Mouse (Mus musculus) heart, embryonic 16.5 days (tissue): ENCODE results near the gene Kctd8. TPM values are rescaled to one million over a fixed set of nuclear protein-coding genes. Genes with fewer than 3 reads are reported as not detected.
"Not testable (repeated sequence)": the region's sequence is repeated elsewhere in the genome, so short reads cannot be mapped to it uniquely, and the experiment has no call there.

ENCODE experiments used
- ATAC-seq: fragments of 200-750 bp; cut with Nextera tagmentation; replicated peaks from 2 replicates; pipeline ENCODE4 v1.8.0; 2017; ENCODE audit warnings: moderate number of reproducible peaks; ENCODE audit not compliant: insufficient read depth, low FRiP score; ENCODE audit errors: extremely low read depth
- H3K27ac ChIP-seq: fragments of 300-500 bp; sonication (generic); 2 replicates; pipeline ENCODE4 v1.5.1; 2014; ENCODE audit warnings: mild to moderate bottlenecking, low read length, control low read depth, moderate library complexity
- H3K27me3 ChIP-seq: fragments of 300-500 bp; sonication (generic); 2 replicates; pipeline ENCODE4 v1.6.1; 2014; ENCODE audit warnings: low read length, mixed read lengths; ENCODE audit not compliant: control insufficient read depth, insufficient read depth
- H3K36me3 ChIP-seq: fragments of 300-500 bp; sonication (generic); 2 replicates; pipeline ENCODE4 v1.6.1; 2014; ENCODE audit not compliant: control insufficient read depth, insufficient read depth
- H3K4me1 ChIP-seq: fragments of 300-500 bp; sonication (generic); 2 replicates; pipeline ENCODE4 v1.6.1; 2014; ENCODE audit warnings: low read length, mixed read lengths; ENCODE audit not compliant: control insufficient read depth, insufficient read depth
- H3K4me2 ChIP-seq: fragments of 300-500 bp; sonication (generic); 2 replicates; pipeline ENCODE4 v1.6.1; 2014; ENCODE audit warnings: low read depth, mild to moderate bottlenecking, control low read depth, low read length
- H3K4me3 ChIP-seq: fragments of 300-500 bp; sonication (generic); 2 replicates; pipeline ENCODE4 v1.5.1; 2014; ENCODE audit warnings: mild to moderate bottlenecking, control low read depth, low read length
- H3K9ac ChIP-seq: fragments of 300-500 bp; sonication (generic); 2 replicates; pipeline ENCODE4 v1.6.1; 2014; ENCODE audit warnings: low read length, control low read depth
- H3K9me3 ChIP-seq: fragments of 300-500 bp; sonication (generic); replicated peaks from 2 replicates; pipeline ENCODE4 v1.6.1; 2016; ENCODE audit warnings: low read length; ENCODE audit not compliant: control insufficient read depth
- WGBS: fragments of 180-500 bp; shearing (Covaris S2); extraction: QIAGEN DNeasy Blood & Tissue Kit; methylation state at CpG from one replicate; pipeline ENCODE4 v1.1.7; 2014; 5-methylcytosine and 5-hydroxymethylcytosine counted together
- polyA plus RNA-seq: library from polyadenylated mRNA; unstranded; fragments of >200 nt; fragmentation: Nextera tagmentation; extraction: Ambion mirVana; gene quantifications from 2 replicates; pipeline ENCODE4 v1.2.1, GENCODE M21; 2015

Gene Kctd8
- polyA plus RNA-seq, 1 experiment from 2014 or later = 1.1 TPM

GRCm38 (mm10) chr5:69312611-69313010 is 28.9 kb downstream of the Kctd8 start:
- H3K4me3 ChIP-seq = no peak overlapping the region
- no peaks in the 10 kb centered on the region for H3K36me3 ChIP-seq
- no peaks in the 10 kb centered on the region for H3K27me3 ChIP-seq
- no peak overlapping the region for H3K27ac ChIP-seq
- H3K4me1 ChIP-seq = no peaks in the 10 kb centered on the region
- 77% methylated on average over 7 of the region's 7 CpGs for WGBS
- no peak overlapping the region for H3K9ac ChIP-seq
- H3K4me2 ChIP-seq = no peak overlapping the region
- H3K9me3 ChIP-seq = no peaks in the 10 kb centered on the region
- no peak for ATAC-seq

- H3K36me3 ChIP-seq = no peaks in the 10 kb centered on the region
- no peaks in the 10 kb centered on the region for H3K27me3 ChIP-seq
- H3K4me3 ChIP-seq = no peak overlapping the region
- WGBS = 32% methylated on average over 1 of the region's 1 CpGs
- no peak for ATAC-seq
- no peaks in the 10 kb centered on the region for H3K4me1 ChIP-seq
- H3K9me3 ChIP-seq = no peaks in the 10 kb centered on the region
- H3K4me2 ChIP-seq = no peak overlapping the region
- H3K27ac ChIP-seq = no peak overlapping the region
- no peak overlapping the region for H3K9ac ChIP-seq
Measured at GRCm38 (mm10) chr5:69301665-69302064, 39.8 kb downstream of the Kctd8 start.

GRCm38 (mm10) chr5:69292353-69292752 is 49.1 kb downstream of the Kctd8 start:
- WGBS = 39% methylated on average over 6 of the region's 6 CpGs
- no peak for ATAC-seq
- no peaks in the 10 kb centered on the region for H3K9me3 ChIP-seq

GRCm38 (mm10) chr5:69284359-69284758 is 57.1 kb downstream of the Kctd8 start:
- 78% methylated on average over 6 of the region's 6 CpGs for WGBS
- Histone ChIP-seq H3K36me3 (no peaks in the 10 kb centered on the region), H3K4me3 (no peak overlapping the region), H3K4me1 (no peaks in the 10 kb centered on the region), H3K9me3 (no peaks in the 10 kb centered on the region), H3K4me2 (no peak overlapping the region), H3K27me3 (no peaks in the 10 kb centered on the region), H3K9ac (no peak overlapping the region), H3K27ac (no peak overlapping the region)
- ATAC-seq = no peak

More at GRCm38 (mm10) chr5:69292353-69292752, 49.1 kb downstream of the Kctd8 start:
- Histone ChIP-seq H3K36me3 (no peaks in the 10 kb centered on the region), H3K27me3 (no peaks in the 10 kb centered on the region), H3K4me1 (no peaks in the 10 kb centered on the region), H3K4me3 (no peak overlapping the region), H3K9ac (no peak overlapping the region), H3K27ac (no peak overlapping the region), H3K4me2 (no peak overlapping the region)

- WGBS = 72% methylated on average over 2 of the region's 2 CpGs
- Histone ChIP-seq H3K4me1 (no peaks in the 10 kb centered on the region), H3K4me2 (no peak overlapping the region), H3K36me3 (no peaks in the 10 kb centered on the region), H3K9ac (no peak overlapping the region), H3K9me3 (no peaks in the 10 kb centered on the region), H3K4me3 (no peak overlapping the region), H3K27ac (no peak overlapping the region), H3K27me3 (no peaks in the 10 kb centered on the region)
- ATAC-seq = no peak
Measured at GRCm38 (mm10) chr5:69252366-69252765, 89.1 kb downstream of the Kctd8 start.

- Histone ChIP-seq H3K27me3 (no peaks in the 10 kb centered on the region), H3K4me1 (no peaks in the 10 kb centered on the region), H3K9ac (no peak overlapping the region), H3K9me3 (no peaks in the 10 kb centered on the region), H3K4me2 (no peak overlapping the region), H3K4me3 (no peak overlapping the region), H3K27ac (no peak overlapping the region), H3K36me3 (no peaks in the 10 kb centered on the region)
- 64% methylated on average over 1 of the region's 1 CpGs for WGBS
- no peak for ATAC-seq
Measured at GRCm38 (mm10) chr5:69241931-69242330, 99.5 kb downstream of the Kctd8 start.

GRCm38 (mm10) chr5:69233560-69233959 is 107.9 kb downstream of the Kctd8 start:
- no peak overlapping the region for H3K4me2 ChIP-seq
- no peaks in the 10 kb centered on the region for H3K27me3 ChIP-seq
- no peaks in the 10 kb centered on the region for H3K4me1 ChIP-seq
- H3K36me3 ChIP-seq = no peaks in the 10 kb centered on the region
- no peak overlapping the region for H3K27ac ChIP-seq
- WGBS = 64% methylated on average over 4 of the region's 4 CpGs
- H3K4me3 ChIP-seq = no peak overlapping the region
- no peak for ATAC-seq
- no peaks in the 10 kb centered on the region for H3K9me3 ChIP-seq
- H3K9ac ChIP-seq = no peak overlapping the region

GRCm38 (mm10) chr5:69231649-69232048 is 109.8 kb downstream of the Kctd8 start:
- not testable (repeated sequence) for H3K9me3 ChIP-seq, H3K4me1 ChIP-seq, ATAC-seq, H3K4me3 ChIP-seq, H3K9ac ChIP-seq, H3K36me3 ChIP-seq, H3K27me3 ChIP-seq, H3K4me2 ChIP-seq, H3K27ac ChIP-seq
- WGBS = 65% methylated on average over 1 of the region's 1 CpGs

GRCm38 (mm10) chr5:69227147-69227546 is 114.3 kb downstream of the Kctd8 start:
- 70% methylated on average over 2 of the region's 2 CpGs for WGBS
- Histone ChIP-seq H3K36me3 (no peaks in the 10 kb centered on the region), H3K27ac (no peak overlapping the region), H3K9me3 (no peaks in the 10 kb centered on the region), H3K9ac (no peak overlapping the region), H3K4me1 (no peaks in the 10 kb centered on the region), H3K4me3 (no peak overlapping the region), H3K27me3 (no peaks in the 10 kb centered on the region), H3K4me2 (no peak overlapping the region)
- ATAC-seq = no peak

GRCm38 (mm10) chr5:69222608-69223007 is 118.9 kb downstream of the Kctd8 start:
- Histone ChIP-seq H3K9me3 (no peaks in the 10 kb centered on the region), H3K36me3 (no peaks in the 10 kb centered on the region), H3K27me3 (no peaks in the 10 kb centered on the region), H3K9ac (no peak overlapping the region), H3K27ac (no peak overlapping the region), H3K4me3 (no peak overlapping the region), H3K4me1 (no peaks in the 10 kb centered on the region), H3K4me2 (no peak overlapping the region)
- WGBS = 61% methylated on average over 1 of the region's 1 CpGs
- ATAC-seq = no peak
